Mouse (Mus musculus): ENCODE measurements at regions not wholly inside any gene's neighbourhood (a gene's known extent, or its start where the extent isn't known, plus 50 kb on each side); places are given as distances from the start of the nearest gene placed in this dataset.

DNA sequence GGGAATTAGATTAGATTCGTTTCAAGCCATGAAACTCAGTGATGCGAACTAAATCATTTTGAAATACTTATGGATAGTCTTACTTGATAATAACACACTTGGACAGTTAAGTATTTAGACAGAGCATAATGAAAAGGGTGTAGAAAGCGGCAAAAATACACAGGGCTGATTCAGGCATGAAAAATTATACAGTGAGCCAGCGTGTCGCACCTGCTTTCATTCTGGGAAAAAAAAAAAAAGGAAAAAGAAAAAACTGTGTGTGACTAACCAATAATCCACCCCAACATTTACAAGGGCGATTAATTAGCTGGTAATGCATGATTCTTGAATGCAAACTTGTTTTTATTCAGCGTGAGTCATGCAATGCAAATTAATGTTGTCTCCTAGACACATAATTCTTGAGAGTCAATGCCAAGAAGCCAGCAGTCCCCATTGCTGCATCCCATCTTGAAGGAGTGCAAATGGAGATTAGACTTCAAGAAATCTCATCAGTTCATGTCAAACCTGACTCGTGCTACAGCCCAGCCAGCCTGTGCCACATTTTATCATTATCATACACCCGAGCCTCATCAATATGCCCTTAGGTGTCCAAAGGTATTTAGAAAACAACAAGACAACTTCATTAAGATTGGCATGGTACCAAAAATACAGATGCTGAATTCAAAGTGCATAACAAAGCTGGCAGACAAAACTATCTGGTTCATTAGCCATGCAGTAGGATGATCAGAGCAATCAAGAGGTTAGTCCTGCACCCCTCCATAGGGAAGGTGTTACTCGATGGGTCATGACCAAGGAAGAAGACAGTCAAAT is 714.9 kb downstream of the Efnb2 start:
- WGBS: 73% methylated on average over 10 of the region's 10 CpGs
- Histone ChIP-seq H3K9ac (no peak overlapping the region), H3K4me1 (no peaks in the 10 kb centered on the region), H3K4me2 (replicated peaks) (no peak overlapping the region), H3K27me3 (no peaks in the 10 kb centered on the region), H3K27ac (replicated peaks) (no peak overlapping the region), H3K9me3 (replicated peaks) (no peaks in the 10 kb centered on the region), H3K4me3 (replicated peaks) (no peak overlapping the region), H3K36me3 (no peaks in the 10 kb centered on the region)
- ATAC-seq (ENCODE audit: insufficient number of reproducible peaks, low FRiP score, low TSS enrichment, low read depth): no peak

DNA sequence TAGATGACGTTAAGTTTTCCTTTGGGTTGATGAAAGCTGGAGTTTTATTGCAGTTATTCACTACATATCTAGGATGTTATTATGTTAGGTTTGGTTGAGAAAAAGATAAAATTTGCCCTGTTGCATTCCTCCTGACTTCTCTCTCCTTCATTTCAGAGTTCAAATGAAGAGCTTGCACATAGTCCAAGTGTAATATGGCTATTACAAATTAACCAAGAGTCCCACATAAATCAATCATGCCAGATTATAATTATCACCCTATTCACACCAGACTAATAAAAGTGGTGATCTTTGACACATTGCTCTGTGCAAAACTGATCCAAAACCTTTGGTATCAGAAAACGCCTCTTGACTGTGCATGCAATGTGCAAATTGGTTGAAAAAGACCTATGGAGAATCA is 724.4 kb downstream of the Efnb2 start:
- Histone ChIP-seq H3K9ac (no peak overlapping the region), H3K4me2 (replicated peaks) (no peak overlapping the region), H3K36me3 (no peaks in the 10 kb centered on the region), H3K4me1 (no peaks in the 10 kb centered on the region), H3K27me3 (no peaks in the 10 kb centered on the region), H3K9me3 (replicated peaks) (no peaks in the 10 kb centered on the region), H3K27ac (replicated peaks) (no peak overlapping the region), H3K4me3 (replicated peaks) (no peak overlapping the region)
- 88% methylated on average over 2 of the region's 2 CpGs for whole genome bisulfite sequencing
- no peak for ATAC-seq (ENCODE audit: insufficient number of reproducible peaks, low FRiP score, low TSS enrichment, low read depth)

DNA sequence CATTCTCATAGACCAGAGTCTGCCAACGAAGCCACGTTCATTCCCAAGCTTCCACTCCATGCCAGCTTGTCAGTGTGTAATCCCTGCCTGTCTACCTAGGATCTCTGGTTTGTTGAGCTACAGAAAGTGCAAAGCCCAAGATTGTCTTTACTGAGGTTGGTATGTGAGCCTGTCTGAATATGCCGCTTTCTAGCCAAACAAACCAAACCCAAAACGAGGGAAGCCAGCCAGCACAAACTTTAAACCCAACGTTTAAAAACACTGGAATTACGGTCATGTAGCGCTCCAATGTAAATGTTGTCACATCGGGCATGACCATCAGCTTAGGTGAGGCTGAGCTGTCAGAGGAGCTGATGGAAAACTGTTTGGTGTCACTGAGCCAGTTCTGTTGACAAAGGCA is 741.6 kb downstream of the Efnb2 start:
- Histone ChIP-seq H3K27me3 (no peaks in the 10 kb centered on the region), H3K27ac (replicated peaks) (no peak overlapping the region), H3K4me3 (replicated peaks) (no peak overlapping the region), H3K36me3 (no peaks in the 10 kb centered on the region), H3K9me3 (replicated peaks) (no peaks in the 10 kb centered on the region), H3K4me2 (replicated peaks) (no peak overlapping the region), H3K9ac (no peak overlapping the region), H3K4me1 (no peaks in the 10 kb centered on the region)
- ATAC-seq (ENCODE audit: insufficient number of reproducible peaks, low FRiP score, low TSS enrichment, low read depth): no peak
- 55% methylated on average over 8 of the region's 8 CpGs for WGBS

DNA sequence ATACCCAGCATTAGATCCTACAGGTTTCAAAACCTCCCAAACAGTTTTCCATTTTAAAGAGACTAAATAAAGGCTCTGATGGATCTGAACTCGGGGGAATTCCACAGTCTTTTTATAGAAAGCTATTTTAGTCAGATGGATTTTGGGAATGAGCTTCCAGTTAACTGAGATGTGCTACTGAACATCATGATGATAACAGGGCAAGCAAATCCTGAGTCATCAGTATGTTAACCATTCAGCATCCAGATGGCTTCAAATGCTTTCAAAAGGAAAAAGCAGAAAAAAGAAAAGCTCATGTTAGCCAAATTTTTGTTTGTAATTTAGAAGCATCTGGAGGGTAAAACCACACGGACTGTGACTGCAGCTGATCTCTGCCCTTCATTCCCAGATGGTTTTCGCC is 766.7 kb downstream of the Efnb2 start:
- Histone ChIP-seq H3K4me1 (no peaks in the 10 kb centered on the region), H3K27ac (replicated peaks) (no peak overlapping the region), H3K9ac (no peak overlapping the region), H3K4me2 (replicated peaks) (no peak overlapping the region), H3K9me3 (replicated peaks) (no peaks in the 10 kb centered on the region), H3K4me3 (replicated peaks) (no peak overlapping the region), H3K27me3 (no peaks in the 10 kb centered on the region), H3K36me3 (no peaks in the 10 kb centered on the region)
- WGBS: 47% methylated on average over 3 of the region's 3 CpGs
- no peak for ATAC-seq (ENCODE audit: insufficient number of reproducible peaks, low FRiP score, low TSS enrichment, low read depth)

DNA sequence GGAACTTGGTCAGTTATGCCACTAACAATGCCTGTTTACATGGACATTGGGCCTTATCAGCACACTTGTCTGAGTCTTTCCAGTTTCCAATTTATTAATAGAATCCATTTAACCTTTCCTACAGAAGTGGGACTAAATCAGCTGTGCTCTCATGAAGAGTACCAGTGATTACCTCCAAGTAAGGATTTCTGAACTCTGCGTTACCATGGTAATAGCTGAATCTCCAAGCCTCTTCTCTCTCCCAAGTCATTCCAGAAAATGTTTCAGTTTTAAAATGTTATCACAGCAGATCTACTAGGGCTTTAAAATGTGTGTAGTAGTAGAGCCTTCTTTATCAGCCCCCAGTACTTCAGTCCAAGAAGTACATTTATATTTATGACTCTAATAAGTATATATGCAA is 807.9 kb downstream of the Efnb2 start:
- no peak overlapping the region for H3K4me3 ChIP-seq (replicated peaks)
- no peak for ATAC-seq (ENCODE audit: insufficient number of reproducible peaks, low FRiP score, low TSS enrichment, low read depth)
- WGBS: 91% methylated on average over 1 of the region's 1 CpGs
- no peak overlapping the region for H3K27ac ChIP-seq (replicated peaks)
- H3K4me2 ChIP-seq (replicated peaks): no peak overlapping the region
- H3K27me3 ChIP-seq: no peaks in the 10 kb centered on the region
- no peaks in the 10 kb centered on the region for H3K36me3 ChIP-seq
- H3K4me1 ChIP-seq: no peaks in the 10 kb centered on the region
- no peak overlapping the region for H3K9ac ChIP-seq
- no peaks in the 10 kb centered on the region for H3K9me3 ChIP-seq (replicated peaks)

DNA sequence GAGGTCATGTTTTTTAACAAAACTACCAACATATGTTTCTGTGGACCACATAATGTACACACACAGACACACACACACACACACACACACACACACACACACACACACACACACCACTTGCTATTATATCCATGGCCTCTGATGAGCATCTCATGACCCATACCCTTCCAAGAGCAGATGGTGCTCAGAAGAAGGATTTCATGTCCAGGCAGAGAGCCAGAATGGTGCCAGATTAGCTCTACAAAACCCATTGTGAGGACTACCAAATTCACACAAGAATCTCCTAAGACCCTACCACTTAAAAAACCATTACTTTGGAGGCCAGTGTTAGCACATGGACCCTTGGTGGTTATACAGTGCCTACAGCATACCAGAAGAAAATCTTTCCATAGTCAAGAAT is 810.5 kb downstream of the Efnb2 start:
- no peaks in the 10 kb centered on the region for H3K36me3 ChIP-seq
- H3K9me3 ChIP-seq (replicated peaks): no peaks in the 10 kb centered on the region
- H3K4me2 ChIP-seq (replicated peaks): no peak overlapping the region
- ATAC-seq (ENCODE audit: insufficient number of reproducible peaks, low FRiP score, low TSS enrichment, low read depth): no peak
- no peak overlapping the region for H3K27ac ChIP-seq (replicated peaks)
- H3K9ac ChIP-seq: no peak overlapping the region
- no peaks in the 10 kb centered on the region for H3K27me3 ChIP-seq
- no peak overlapping the region for H3K4me3 ChIP-seq (replicated peaks)
- no peaks in the 10 kb centered on the region for H3K4me1 ChIP-seq

DNA sequence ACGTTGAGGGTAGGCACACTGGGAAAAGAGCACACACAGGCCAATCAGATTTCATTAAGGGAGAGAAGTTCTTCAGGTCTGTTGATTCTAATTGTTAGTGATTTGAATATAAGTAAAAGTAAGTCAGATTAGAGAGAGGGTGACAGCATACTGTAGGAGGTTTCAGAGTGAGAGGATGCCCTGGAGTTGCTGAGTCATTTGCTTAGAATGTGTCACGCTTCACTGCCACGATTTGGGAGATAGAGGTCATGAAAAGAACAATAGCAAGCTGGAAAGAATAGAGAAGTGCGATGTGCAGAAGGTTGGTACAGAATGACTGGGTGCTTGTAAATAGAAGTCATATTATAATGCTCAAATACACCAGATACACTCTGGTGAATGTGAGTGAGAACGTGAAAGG is 829.1 kb downstream of the Efnb2 start:
- Histone ChIP-seq H3K27ac (replicated peaks) (no peak overlapping the region), H3K4me3 (replicated peaks) (no peak overlapping the region), H3K9ac (no peak overlapping the region), H3K4me1 (no peaks in the 10 kb centered on the region), H3K27me3 (no peaks in the 10 kb centered on the region), H3K36me3 (no peaks in the 10 kb centered on the region), H3K9me3 (replicated peaks) (no peaks in the 10 kb centered on the region), H3K4me2 (replicated peaks) (no peak overlapping the region)
- 62% methylated on average over 5 of the region's 5 CpGs for WGBS
- no peak for ATAC-seq (ENCODE audit: insufficient number of reproducible peaks, low FRiP score, low TSS enrichment, low read depth)

DNA sequence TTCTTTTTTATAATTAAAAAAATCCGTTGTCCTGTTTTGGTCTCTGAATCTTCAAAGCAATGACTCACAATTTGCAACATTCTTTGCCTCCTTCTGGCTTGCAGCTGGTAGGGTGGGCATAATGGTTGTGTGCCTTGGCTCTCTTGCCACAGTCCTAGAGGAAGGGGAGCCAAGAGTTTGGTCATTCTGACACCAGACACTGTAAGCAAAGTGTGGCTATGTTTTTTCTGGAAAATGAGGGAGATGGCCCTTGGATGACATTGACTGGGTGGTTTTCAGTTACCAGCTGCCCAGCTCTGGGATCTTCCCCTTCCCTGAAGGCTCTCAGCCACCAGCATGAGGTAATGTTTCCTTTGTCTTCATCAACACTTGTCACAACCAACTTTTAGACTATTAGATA is 833.2 kb downstream of the Efnb2 start:
- Histone ChIP-seq H3K9ac (no peak overlapping the region), H3K27me3 (no peaks in the 10 kb centered on the region), H3K27ac (replicated peaks) (no peak overlapping the region), H3K4me3 (replicated peaks) (no peak overlapping the region), H3K4me1 (no peaks in the 10 kb centered on the region), H3K36me3 (no peaks in the 10 kb centered on the region), H3K4me2 (replicated peaks) (no peak overlapping the region), H3K9me3 (replicated peaks) (no peaks in the 10 kb centered on the region)
- ATAC-seq (ENCODE audit: insufficient number of reproducible peaks, low FRiP score, low TSS enrichment, low read depth): no peak
- WGBS: 43% methylated on average over 1 of the region's 1 CpGs

DNA sequence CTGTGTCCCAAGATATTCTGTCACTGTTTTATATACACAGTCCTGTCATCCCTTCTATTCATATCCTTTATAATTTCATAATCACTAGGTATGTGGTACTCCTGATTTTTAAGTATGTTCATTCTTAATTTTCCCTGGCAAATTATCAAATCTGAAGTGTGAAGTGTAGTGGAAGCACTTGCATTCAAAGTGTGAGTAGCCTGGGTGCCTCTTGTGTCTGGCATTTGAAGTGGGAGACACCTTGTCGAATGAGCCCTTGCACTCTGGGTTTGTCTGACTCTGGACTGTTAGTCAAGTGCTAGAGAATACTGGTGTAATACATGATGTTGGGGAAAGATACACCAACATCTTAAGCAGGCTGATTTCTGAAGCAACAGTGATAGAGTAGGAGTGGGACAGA is 852.6 kb downstream of the Efnb2 start:
- H3K4me3 ChIP-seq (replicated peaks): no peak overlapping the region
- ATAC-seq (ENCODE audit: insufficient number of reproducible peaks, low FRiP score, low TSS enrichment, low read depth): no peak
- H3K4me1 ChIP-seq: no peaks in the 10 kb centered on the region
- H3K36me3 ChIP-seq: no peaks in the 10 kb centered on the region
- no peaks in the 10 kb centered on the region for H3K27me3 ChIP-seq
- no peak overlapping the region for H3K9ac ChIP-seq
- H3K9me3 ChIP-seq (replicated peaks): no peaks in the 10 kb centered on the region
- WGBS: 77% methylated on average over 1 of the region's 1 CpGs
- H3K27ac ChIP-seq (replicated peaks): no peak overlapping the region
- H3K4me2 ChIP-seq (replicated peaks): no peak overlapping the region

DNA sequence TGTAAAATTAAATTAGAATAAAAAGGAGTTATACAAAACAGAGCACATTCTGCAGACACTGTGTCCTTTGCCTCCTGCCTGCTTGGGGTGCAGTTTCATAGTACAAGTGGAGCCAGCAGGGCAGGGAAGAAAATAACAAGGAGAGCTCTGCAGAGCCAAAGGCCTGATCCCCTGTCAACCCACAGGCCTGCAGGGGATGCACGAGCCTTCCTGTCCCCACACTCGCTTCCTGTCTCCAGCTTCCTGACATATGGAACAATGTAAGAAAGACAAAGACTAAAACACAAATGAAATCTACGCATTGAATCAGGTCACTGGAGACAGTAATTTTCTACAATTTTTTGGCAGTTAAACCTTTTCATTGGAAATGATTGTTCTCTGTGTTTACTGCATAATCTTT is 861.8 kb downstream of the Efnb2 start:
- ATAC-seq (ENCODE audit: insufficient number of reproducible peaks, low FRiP score, low TSS enrichment, low read depth): no peak; the same call in 1 of the 2 replicates
- no peak overlapping the region for H3K9ac ChIP-seq
- no peak overlapping the region for H3K4me3 ChIP-seq (replicated peaks)
- WGBS: 38% methylated on average over 3 of the region's 3 CpGs
- H3K4me1 ChIP-seq: no peaks in the 10 kb centered on the region
- H3K27ac ChIP-seq (replicated peaks): no peak overlapping the region; the same call in 1 of the 2 replicates
- no peaks in the 10 kb centered on the region for H3K36me3 ChIP-seq
- H3K27me3 ChIP-seq: no peaks in the 10 kb centered on the region
- H3K9me3 ChIP-seq (replicated peaks): no peaks in the 10 kb centered on the region
- H3K4me2 ChIP-seq (replicated peaks): no peak overlapping the region

DNA sequence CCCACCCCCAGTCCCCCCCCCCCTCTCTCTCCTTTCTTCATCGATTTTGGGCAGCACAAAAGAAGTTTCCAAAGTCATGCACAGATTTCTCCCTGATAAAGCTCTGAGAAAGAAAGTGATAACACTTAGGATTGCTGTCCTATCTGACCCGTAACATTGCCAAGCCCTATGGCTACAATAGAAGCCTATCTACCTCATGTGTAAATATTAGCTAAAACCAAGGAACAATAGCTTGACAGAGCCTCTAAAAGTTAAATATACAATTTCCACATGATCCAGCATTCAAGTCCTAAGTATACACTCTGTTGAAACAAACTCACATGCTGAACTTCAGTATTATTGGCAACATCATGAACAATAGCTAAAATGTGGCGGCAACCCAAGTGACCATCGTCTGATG is 864.9 kb downstream of the Efnb2 start:
- no peak overlapping the region for H3K4me3 ChIP-seq (replicated peaks)
- WGBS: 85% methylated on average over 4 of the region's 4 CpGs

DNA sequence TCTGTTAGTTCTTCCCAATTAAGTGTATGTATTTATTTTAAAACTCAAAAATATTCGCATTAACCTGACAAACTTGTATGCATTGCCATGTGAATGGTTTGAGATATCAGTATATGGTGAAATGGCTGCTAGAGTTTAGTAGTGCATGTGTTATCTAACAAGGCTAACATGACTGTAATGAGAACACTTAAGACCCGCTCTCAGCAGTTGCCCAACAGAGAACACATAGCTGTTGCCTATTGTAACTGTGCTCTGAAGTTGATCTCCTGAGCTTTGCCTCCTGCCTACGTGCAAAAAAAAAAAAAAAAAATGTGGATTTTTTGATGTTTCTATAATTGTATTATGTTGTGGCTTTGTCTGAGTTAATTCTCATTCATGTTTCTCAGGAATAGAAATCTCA is 897.2 kb downstream of the Efnb2 start:
- Histone ChIP-seq H3K9ac (no peak overlapping the region), H3K4me1 (no peaks in the 10 kb centered on the region), H3K4me2 (replicated peaks) (no peak overlapping the region), H3K27ac (replicated peaks) (no peak overlapping the region), H3K36me3 (no peaks in the 10 kb centered on the region), H3K27me3 (no peaks in the 10 kb centered on the region), H3K9me3 (replicated peaks) (no peaks in the 10 kb centered on the region), H3K4me3 (replicated peaks) (no peak overlapping the region)
- WGBS: 72% methylated on average over 3 of the region's 3 CpGs
- no peak for ATAC-seq (ENCODE audit: insufficient number of reproducible peaks, low FRiP score, low TSS enrichment, low read depth)

More for the DNA sequence above, 864.9 kb downstream of the Efnb2 start:
- H3K27ac ChIP-seq (replicated peaks): no peak overlapping the region
- H3K36me3 ChIP-seq: no peaks in the 10 kb centered on the region
- ATAC-seq (ENCODE audit: insufficient number of reproducible peaks, low FRiP score, low TSS enrichment, low read depth): no peak
- H3K9me3 ChIP-seq (replicated peaks): no peaks in the 10 kb centered on the region
- H3K9ac ChIP-seq: no peak overlapping the region
- no peaks in the 10 kb centered on the region for H3K27me3 ChIP-seq
- H3K4me2 ChIP-seq (replicated peaks): no peak overlapping the region
- no peaks in the 10 kb centered on the region for H3K4me1 ChIP-seq

All from embryonic facial prominence, embryonic 15.5 days (tissue).